ENCODE assay signal across 10 mouse cellular contexts in genomic region chr13:25024655-25025054, GRCm38 (mm10). TPM values are rescaled to one million over a fixed set of nuclear protein-coding genes. Genes with fewer than 3 reads are reported as not detected.
A peak's percentile ranks its signal among the peaks of the same experiment; 100 is the strongest.
DNase-seq lines count a peak whose midpoint lies in the region; ATAC-seq and TF ChIP-seq lines count a peak whose summit lies in the region.
"Had no signal": no experiment of that assay in that cellular context is flagged by ENCODE, and none has a peak within 500 bp of the region (broad histone marks: within the 10 kb centered on the region; RNA-seq: fewer than 3 reads in every experiment).

No protein-coding gene starts in this region.

- no peak for ATAC-seq in intestine, embryonic 14.5 days (replicated peaks; ENCODE audit: low FRiP score, low TSS enrichment, low read depth)
- ATAC-seq in intestine, embryonic 16.5 days, result no peak
- ATAC-seq in liver, embryonic 14.5 days (ENCODE audit: insufficient read depth), result no peak

- no peaks in the 10 kb centered on the region for H3K4me1 ChIP-seq in intestine, embryonic 14.5 days (replicated peaks; ENCODE audit: control insufficient read depth, insufficient read depth, low read length)
- peaks cover 8% of the 10 kb centered on the region for H3K4me1 ChIP-seq in intestine, embryonic 16.5 days (ENCODE audit: control insufficient read depth, insufficient read depth, low read length)
- peaks cover 0 to 7% of the 10 kb centered on the region in 2 experiments; a peak in 3 of 4 replicates for H3K4me1 ChIP-seq in liver, embryonic 14.5 days (replicated peaks; ENCODE audit: control insufficient read depth in 2 of 2, insufficient read depth in 2 of 2, low read length in 1 of 2)

- no peak overlapping the region for H3K9ac ChIP-seq in intestine, embryonic 14.5 days (ENCODE audit: low read length)
- H3K9ac ChIP-seq in intestine, embryonic 16.5 days (ENCODE audit: low read depth, low read length), result no peak overlapping the region
- H3K9ac ChIP-seq in liver, embryonic 14.5 days (replicated peaks), result no peak overlapping the region

- no peak overlapping the region for H3K4me2 ChIP-seq in intestine, embryonic 14.5 days (ENCODE audit: low read length)
- no peak overlapping the region for H3K4me2 ChIP-seq in intestine, embryonic 16.5 days (ENCODE audit: low read depth, low read length)
- no peak overlapping the region for H3K4me2 ChIP-seq in liver, embryonic 14.5 days (ENCODE audit: low read depth)

- H3K4me3 ChIP-seq in intestine, embryonic 14.5 days (ENCODE audit: low read depth, low read length), result no peak overlapping the region
- no peak overlapping the region for H3K4me3 ChIP-seq in intestine, embryonic 16.5 days (ENCODE audit: low read length)
- H3K4me3 ChIP-seq in liver, embryonic 14.5 days (ENCODE audit: insufficient read depth in 1 of 2, low read depth in 2 of 2, low read length in 2 of 2), result no peak overlapping the region
- H3K4me3 ChIP-seq: myocyte had no signal

- no peaks in the 10 kb centered on the region for H3K9me3 ChIP-seq in intestine, embryonic 14.5 days (ENCODE audit: control insufficient read depth, low read length)
- H3K9me3 ChIP-seq in intestine, embryonic 16.5 days (ENCODE audit: control insufficient read depth, low read length), result no peaks in the 10 kb centered on the region
- H3K9me3 ChIP-seq in liver, embryonic 14.5 days (ENCODE audit: control insufficient read depth, low read length), result no peaks in the 10 kb centered on the region

- TF ChIP-seq CTCF in liver, embryonic 14.5 days (IDR thresholded peaks at IDR 0.05; ENCODE audit: low read depth), result peak; percentile 30; the same call in 1 of the 2 replicates

- no peaks in the 10 kb centered on the region for H3K27me3 ChIP-seq in intestine, embryonic 14.5 days (replicated peaks; ENCODE audit: control insufficient read depth, insufficient read depth, low read length)
- H3K27me3 ChIP-seq in intestine, embryonic 16.5 days (replicated peaks; ENCODE audit: control insufficient read depth, insufficient read depth, low read length), result no peaks in the 10 kb centered on the region
- no peaks in the 10 kb centered on the region for H3K27me3 ChIP-seq in liver, embryonic 14.5 days (ENCODE audit: control insufficient read depth, insufficient read depth, low read length)

- TF ChIP-seq EP300 in liver, embryonic 14.5 days (IDR thresholded peaks at IDR 0.05; ENCODE audit: low read depth), result no peak

- no peak overlapping the region for H3K27ac ChIP-seq in intestine, embryonic 14.5 days (ENCODE audit: low read depth)
- no peak overlapping the region for H3K27ac ChIP-seq in intestine, embryonic 16.5 days (ENCODE audit: low read length)
- H3K27ac ChIP-seq in liver, embryonic 14.5 days, result no peak overlapping the region

- DNase-seq in intestine, embryonic 14.5 days (ENCODE audit: low spot score), result peak; percentile 52
- peak; percentile 79 for DNase-seq in testis, postnatal 10 days (ENCODE audit: low spot score)
- no peak for DNase-seq in testis, postnatal 14 days (ENCODE audit: low spot score)
- peak; percentile 68 for DNase-seq in adrenal gland, postnatal 14 days
- peak in 1 of 3 experiments; percentile 20 for DNase-seq in liver, embryonic 14.5 days (ENCODE audit: low read depth in 3 of 3, low spot score in 3 of 3)
- no peak for DNase-seq in frontal cortex, postnatal 14 days (ENCODE audit: low spot score in 2 of 2)
- no peak for DNase-seq in layer of hippocampus, postnatal 36 days

- H3K36me3 ChIP-seq in intestine, embryonic 14.5 days (ENCODE audit: control insufficient read depth, insufficient read depth, low read length), result no peaks in the 10 kb centered on the region
- H3K36me3 ChIP-seq in intestine, embryonic 16.5 days (ENCODE audit: control insufficient read depth, insufficient read depth, low read length), result no peaks in the 10 kb centered on the region
- H3K36me3 ChIP-seq in liver, embryonic 14.5 days (replicated peaks; ENCODE audit: control insufficient read depth, insufficient read depth, low read depth), result no peaks in the 10 kb centered on the region

- 38% methylated on average over 2 of the region's 2 CpGs for WGBS in intestine, embryonic 14.5 days
- 32% methylated on average over 2 of the region's 2 CpGs for WGBS in intestine, embryonic 16.5 days
- WGBS in liver, embryonic 14.5 days (ENCODE audit: insufficient replicate concordance), result 18% methylated on average over 2 of the region's 2 CpGs

RNA-seq across cellular contexts. Expression of gene Mrs2, which starts 4.5 kb away (rescaled TPM):
- 19.1 and 23.3 TPM in 2 replicates for polyA plus RNA-seq in intestine, embryonic 14.5 days (2014; fragmentation: Nextera tagmentation; extraction: Ambion mirVana)
- 15.8 and 17.1 TPM in 2 replicates for polyA plus RNA-seq in intestine, embryonic 16.5 days (2015; fragmentation: Nextera tagmentation; extraction: Ambion mirVana)
- total RNA-seq in adrenal gland, postnatal 14 days (2021), result 59.0 and 63.1 TPM in 2 replicates
- polyA plus RNA-seq in liver, embryonic 14.5 days (2012; rRNA removed), result 4.9 and 8.4 TPM in 2 replicates
- polyA plus RNA-seq in liver, embryonic 14.5 days (2014; fragmentation: Nextera tagmentation; extraction: Ambion mirVana), result 16.6 and 17.7 TPM in 2 replicates
- 10 to 100 TPM; 57.9 to 63.5 TPM for total RNA-seq in layer of hippocampus, postnatal 36 days (2021)

RNA-seq across cellular contexts. Expression of gene Dcdc2a, which starts 31.1 kb away (rescaled TPM):
- 0.09 and 0.70 TPM in 2 replicates for polyA plus RNA-seq in intestine, embryonic 14.5 days (2014; fragmentation: Nextera tagmentation; extraction: Ambion mirVana)
- 0.45 and 0.98 TPM in 2 replicates for polyA plus RNA-seq in intestine, embryonic 16.5 days (2015; fragmentation: Nextera tagmentation; extraction: Ambion mirVana)
- total RNA-seq in adrenal gland, postnatal 14 days (2021), result 0.04 and 0.33 TPM in 2 replicates
- polyA plus RNA-seq in liver, embryonic 14.5 days (2012; rRNA removed), result 0.03 and 0.08 TPM in 2 replicates
- 0.27 TPM in 1 of 2 replicates, not detected in the other for polyA plus RNA-seq in liver, embryonic 14.5 days (2014; fragmentation: Nextera tagmentation; extraction: Ambion mirVana)
- total RNA-seq in layer of hippocampus, postnatal 36 days (2021), result 10 to 100 TPM in 1 of 2 experiments, 1 to 10 TPM in 1; 9.9 to 10.3 TPM
- total RNA-seq: common myeloid progenitor, adult 5-6 weeks had no signal

Comparison
In these comparisons a context has a peak if more than half of its experiments do, and no peak if none do; other contexts are left out.
1. DNase-seq: peak in intestine, embryonic 14.5 days (single experiment), testis, postnatal 10 days (single experiment) and adrenal gland, postnatal 14 days (single experiment); none in testis, postnatal 14 days (single experiment), frontal cortex, postnatal 14 days (0 of 2) and layer of hippocampus, postnatal 36 days (0 of 2).